Mouse (Mus musculus) kidney, adult 2 months (tissue): ENCODE measurements at regions not wholly inside any gene's neighbourhood (a gene's known extent, or its start where the extent isn't known, plus 50 kb on each side); places are given as distances from the start of the nearest gene placed in this dataset.

ENCODE experiments used
- DNase-seq: peaks from one replicate; pipeline ENCODE4 v3.0.0; 2021
- H3K27ac ChIP-seq: fragments of 200-500 bp; 2 replicates; pipeline ENCODE4 v1.5.1; 2012; ENCODE audit warnings: low read depth, low read length, control low read depth, inconsistent platforms; ENCODE audit not compliant: insufficient read depth
- H3K27me3 ChIP-seq: fragments of 200-500 bp; replicated peaks from 2 replicates; pipeline ENCODE4 v1.6.1; 2012; ENCODE audit warnings: mild to moderate bottlenecking, moderate library complexity, low read length, inconsistent platforms; ENCODE audit not compliant: control insufficient read depth, insufficient read depth
- H3K36me3 ChIP-seq: fragments of 200-500 bp; 2 replicates; pipeline ENCODE4 v1.6.1; 2012; ENCODE audit warnings: mild to moderate bottlenecking, moderate library complexity, low read length, inconsistent platforms; ENCODE audit not compliant: control insufficient read depth, insufficient read depth
- H3K4me1 ChIP-seq: fragments of 200-500 bp; 2 replicates; pipeline ENCODE4 v1.6.1; 2011; ENCODE audit warnings: low read length; ENCODE audit not compliant: control insufficient read depth, insufficient read depth
- H3K4me3 ChIP-seq: fragments of 200-500 bp; 2 replicates; pipeline ENCODE4 v1.5.1; 2011; ENCODE audit warnings: mild to moderate bottlenecking, low read depth, low read length, control low read depth; ENCODE audit not compliant: insufficient read depth
- CTCF ChIP-seq: fragments of 200-500 bp; conservative IDR thresholded peaks from 2 replicates; pipeline ENCODE4 v1.5.1; 2011; ENCODE audit warnings: low read depth, mild to moderate bottlenecking, control low read depth, low read length, moderate library complexity, mixed read lengths; ENCODE audit not compliant: insufficient read depth, insufficient read length
- POLR2A ChIP-seq: fragments of 200-500 bp; IDR thresholded peaks from one replicate; pipeline ENCODE4 v1.6.1; 2011; ENCODE audit warnings: low read depth, low read length, control low read depth
- WGBS: fragments of 180-500 bp; shearing (Covaris S2); methylation state at CpG from one replicate; pipeline ENCODE4 v1.1.7; 2018; 5-methylcytosine and 5-hydroxymethylcytosine counted together

DNA sequence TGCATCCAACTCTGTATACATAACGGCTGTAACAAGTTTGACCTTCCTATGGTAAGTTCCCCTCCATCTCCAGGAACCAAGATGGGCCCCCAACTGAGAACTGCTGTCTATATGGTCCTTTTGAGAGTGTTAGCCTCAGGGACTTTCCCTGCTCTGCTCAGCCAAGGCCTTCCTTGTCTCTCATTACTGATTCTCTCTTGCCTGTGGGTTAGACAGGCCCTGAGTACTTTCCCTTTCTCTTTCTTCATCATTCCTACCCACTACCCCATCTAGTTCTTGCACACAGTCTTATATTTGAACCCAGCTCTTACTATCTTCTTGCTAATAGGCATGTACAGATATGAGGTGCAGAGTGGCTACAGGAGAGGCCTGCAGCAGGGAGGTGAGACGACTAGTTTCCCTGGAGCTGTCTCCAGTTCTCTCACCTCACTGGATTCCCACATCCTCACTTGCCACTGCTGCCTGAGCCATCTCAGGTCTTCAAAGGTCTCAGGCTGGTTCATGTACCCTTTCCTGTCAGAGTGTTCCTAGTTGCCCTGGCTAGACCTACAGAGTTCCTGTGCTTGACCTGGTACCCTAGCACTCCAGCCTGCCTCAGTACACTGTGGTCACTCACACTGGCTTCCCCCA, 126.8 kb upstream of the Adam6b start:
- Histone ChIP-seq H3K27me3 (no peaks in the 10 kb centered on the region), H3K36me3 (no peaks in the 10 kb centered on the region), H3K4me3 (no peak overlapping the region), H3K4me1 (no peaks in the 10 kb centered on the region), H3K27ac (no peak overlapping the region)
- no peak for DNase-seq
- WGBS = 63% methylated on average over 2 of the region's 2 CpGs
- TF ChIP-seq POLR2A (no peak), CTCF (no peak)

DNA sequence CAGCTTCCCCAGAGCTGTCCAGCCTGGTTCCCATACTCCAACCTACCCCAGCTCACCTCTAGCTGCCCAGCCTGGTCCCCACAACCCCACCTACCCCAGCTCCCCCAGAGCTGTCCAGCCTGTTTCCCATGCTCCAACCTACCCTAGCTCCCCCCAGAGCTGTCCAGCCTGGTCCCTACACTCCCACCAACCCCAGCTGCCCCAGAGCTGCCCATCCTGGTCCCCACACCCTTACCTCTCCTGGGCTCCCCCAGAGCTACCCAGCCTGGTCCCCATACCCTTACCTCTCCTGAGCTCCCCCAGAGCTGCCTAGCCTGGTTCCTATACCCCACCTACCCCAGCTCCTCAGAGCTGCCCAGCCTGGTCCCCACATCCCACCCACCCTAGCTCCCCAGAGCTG, 125.3 kb upstream of the Adam6b start:
- Histone ChIP-seq H3K27me3 (no peaks in the 10 kb centered on the region), H3K27ac (no peak overlapping the region), H3K36me3 (no peaks in the 10 kb centered on the region), H3K4me1 (no peaks in the 10 kb centered on the region), H3K4me3 (no peak overlapping the region)
- TF ChIP-seq CTCF = no peak
- TF ChIP-seq POLR2A = no peak
- no peak for DNase-seq

DNA sequence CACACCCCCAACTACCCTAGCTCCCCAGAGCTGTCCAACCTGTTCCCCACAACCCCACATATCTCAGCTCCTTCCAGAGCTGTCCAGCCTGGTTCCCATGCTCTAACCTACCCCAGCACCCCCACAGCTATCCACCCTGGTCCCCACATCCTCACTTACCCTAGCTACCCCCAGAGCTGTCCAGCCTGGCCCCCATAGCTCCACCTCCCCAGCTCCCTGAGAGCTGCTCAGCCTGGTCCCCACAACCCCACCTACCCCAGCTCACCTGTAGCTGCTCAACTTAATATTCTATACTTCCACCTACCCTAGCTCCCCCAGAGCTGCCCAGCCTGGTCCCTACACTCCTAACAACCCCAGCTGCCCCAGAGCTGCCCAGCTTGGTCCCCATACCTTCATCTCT, 124.9 kb upstream of the Adam6b start:
- H3K4me1 ChIP-seq = no peaks in the 10 kb centered on the region
- DNase-seq = no peak
- no peaks in the 10 kb centered on the region for H3K36me3 ChIP-seq
- TF ChIP-seq CTCF (no peak), POLR2A (no peak)
- H3K27ac ChIP-seq = no peak overlapping the region
- H3K4me3 ChIP-seq = no peak overlapping the region
- no peaks in the 10 kb centered on the region for H3K27me3 ChIP-seq

DNA sequence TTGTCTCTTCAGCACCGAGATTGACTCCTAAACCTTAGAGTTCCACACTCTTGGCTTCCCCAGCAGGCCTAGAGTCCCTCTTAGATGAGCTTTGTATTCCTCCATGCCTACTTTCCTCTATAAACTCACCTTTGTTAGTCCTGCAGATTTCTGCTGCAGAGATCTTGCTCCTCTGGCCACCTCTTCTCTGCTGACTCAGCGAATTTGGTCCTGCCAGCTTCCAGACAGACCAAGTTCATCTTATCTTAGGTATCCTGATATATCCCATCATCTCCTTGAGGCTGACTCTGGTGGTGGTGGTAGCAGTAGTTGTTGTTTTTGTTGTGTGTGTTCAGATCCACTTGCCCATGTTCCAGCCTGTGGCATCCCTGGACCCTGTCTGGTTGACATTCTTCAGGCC, 123.5 kb upstream of the Adam6b start:
- DNase-seq = no peak
- Histone ChIP-seq H3K4me1 (no peaks in the 10 kb centered on the region), H3K27ac (no peak overlapping the region), H3K27me3 (no peaks in the 10 kb centered on the region), H3K36me3 (no peaks in the 10 kb centered on the region), H3K4me3 (no peak overlapping the region)
- TF ChIP-seq CTCF (no peak), POLR2A (no peak)
- 47% methylated on average over 2 of the region's 2 CpGs for WGBS

DNA sequence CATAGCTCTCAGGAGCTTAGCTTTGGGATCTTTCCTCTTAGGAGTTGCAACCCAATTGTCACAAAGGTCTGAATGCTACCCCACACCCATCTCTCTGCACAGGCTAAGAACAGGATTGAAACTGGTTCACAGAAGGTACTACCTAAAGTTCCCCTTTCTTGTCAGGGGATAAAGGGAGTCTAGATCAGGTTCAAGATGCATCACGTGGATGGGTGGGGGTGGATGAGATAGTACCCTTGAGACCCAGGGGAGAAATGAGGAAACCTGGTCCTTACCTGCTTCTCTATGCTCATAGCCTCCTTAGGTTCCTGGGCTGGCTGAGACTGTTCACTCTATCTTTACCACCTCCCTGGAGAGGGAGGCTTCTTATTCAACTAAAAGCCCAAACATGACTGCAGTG, 122.9 kb upstream of the Adam6b start:
- H3K27ac ChIP-seq = no peak overlapping the region
- TF ChIP-seq CTCF (no peak), POLR2A (no peak)

DNA sequence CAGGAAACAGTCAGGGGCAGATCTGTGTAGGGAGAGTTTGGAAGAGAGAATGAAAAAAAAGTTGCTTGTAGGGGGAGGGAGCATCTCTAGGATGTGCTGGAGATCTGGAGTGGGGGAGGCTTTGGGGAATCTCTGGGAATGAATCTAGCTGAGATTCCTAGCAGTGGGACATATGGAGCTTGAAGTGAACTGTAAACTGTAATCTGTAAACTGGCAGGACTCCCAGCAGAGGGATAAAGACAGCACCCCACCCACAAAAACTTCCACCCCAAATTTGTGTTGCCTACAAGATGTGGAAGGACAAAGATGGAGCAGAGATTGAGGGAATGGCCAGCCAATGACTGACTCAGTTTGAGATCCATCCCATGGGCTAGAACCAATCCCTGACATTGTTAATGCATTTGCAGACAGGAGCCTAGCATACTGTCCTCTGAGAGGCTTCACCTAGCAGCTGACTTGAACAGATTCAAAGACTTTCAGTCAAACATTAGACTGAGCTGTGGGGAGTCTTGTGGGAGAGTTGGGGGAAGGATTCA, 87.7 kb upstream of the Adam6b start:
- H3K36me3 ChIP-seq = no peaks in the 10 kb centered on the region
- H3K4me1 ChIP-seq = no peaks in the 10 kb centered on the region
- no peak for DNase-seq
- no peak overlapping the region for H3K27ac ChIP-seq
- no peak overlapping the region for H3K4me3 ChIP-seq
- TF ChIP-seq POLR2A = no peak
- TF ChIP-seq CTCF = no peak
- no peaks in the 10 kb centered on the region for H3K27me3 ChIP-seq

More for the DNA sequence above, 122.9 kb upstream of the Adam6b start:
- no peaks in the 10 kb centered on the region for H3K27me3 ChIP-seq
- H3K36me3 ChIP-seq = no peaks in the 10 kb centered on the region
- H3K4me1 ChIP-seq = no peaks in the 10 kb centered on the region
- 55% methylated on average over 1 of the region's 1 CpGs for WGBS
- no peak overlapping the region for H3K4me3 ChIP-seq
- DNase-seq = no peak

DNA sequence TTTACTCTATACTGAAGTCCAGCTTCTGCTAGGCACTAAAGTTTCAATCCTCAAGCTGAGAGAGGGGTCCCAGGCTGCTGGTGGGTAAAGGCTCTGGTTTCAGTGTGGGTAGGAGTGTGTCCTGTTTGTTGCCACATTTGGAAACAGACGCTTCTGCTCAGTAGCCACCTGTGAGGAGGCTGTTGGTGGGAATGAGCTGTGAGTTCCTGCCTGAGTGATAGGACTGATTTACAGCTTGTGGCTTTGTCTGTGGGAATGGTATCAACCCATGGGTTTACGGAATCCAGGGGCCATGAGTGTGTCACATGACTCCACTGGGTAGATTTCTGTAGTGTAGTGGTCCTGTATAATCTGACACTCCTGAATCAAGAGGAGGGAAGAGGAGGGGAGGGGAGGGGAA, 86.5 kb upstream of the Adam6b start:
- no peak for DNase-seq
- WGBS = 23% methylated on average over 2 of the region's 2 CpGs
- H3K27ac ChIP-seq = no peak overlapping the region
- no peaks in the 10 kb centered on the region for H3K36me3 ChIP-seq
- no peak for TF ChIP-seq POLR2A
- TF ChIP-seq CTCF = no peak
- no peaks in the 10 kb centered on the region for H3K4me1 ChIP-seq
- H3K4me3 ChIP-seq = no peak overlapping the region
- no peaks in the 10 kb centered on the region for H3K27me3 ChIP-seq
